Mouse (Mus musculus) cerebellum, postnatal 36 days (tissue): ENCODE results near the gene Chst14.

Experiments used
- DNase-seq, 2 experiments: peaks; one replicate each; pipeline ENCODE4 v3.0.0; 2021 to 2022; ENCODE audit warnings: mixed read lengths in 2 of 2

Gene Chst14

GRCm38 (mm10) chr2:118905433-118906117, 20.7 kb upstream of the Chst14 start:
- no peak for DNase-seq

GRCm38 (mm10) chr2:118906118-118906492, 20.2 kb upstream of the Chst14 start:
- DNase-seq, result no peak

- DNase-seq, result no peak
Measured at GRCm38 (mm10) chr2:118907781-118908180, 18.5 kb upstream of the Chst14 start.

- DNase-seq, result no peak
Measured at GRCm38 (mm10) chr2:118909151-118909550, 17.1 kb upstream of the Chst14 start.

- DNase-seq, result no peak
Measured at GRCm38 (mm10) chr2:118910605-118911278, 15.6 kb upstream of the Chst14 start.

- no peak for DNase-seq
Measured at GRCm38 (mm10) chr2:118912706-118913105, 13.6 kb upstream of the Chst14 start.

- DNase-seq, result peak; percentile 39 to 44
Measured at GRCm38 (mm10) chr2:118913551-118914276, 12.6 kb upstream of the Chst14 start.

GRCm38 (mm10) chr2:118914685-118915084, 11.6 kb upstream of the Chst14 start:
- peak in 1 of 2 experiments; percentile 17 for DNase-seq

- no peak for DNase-seq
Measured at GRCm38 (mm10) chr2:118916436-118916835, 9.9 kb upstream of the Chst14 start.

GRCm38 (mm10) chr2:118918543-118918942, 7.8 kb upstream of the Chst14 start:
- DNase-seq, result no peak

GRCm38 (mm10) chr2:118920428-118920827, 5.9 kb upstream of the Chst14 start:
- peak in 1 of 2 experiments; percentile 11 for DNase-seq

- no peak for DNase-seq
Measured at GRCm38 (mm10) chr2:118925952-118926351, 344 bp upstream of the Chst14 start.

GRCm38 (mm10) chr2:118926998-118927739, 873 bp downstream of the Chst14 start:
- DNase-seq, result peak in 1 of 2 experiments; percentile 16

- DNase-seq, result no peak
Measured at GRCm38 (mm10) chr2:118941341-118941740, 15.0 kb downstream of the Chst14 start.

- DNase-seq, result no peak
Measured at GRCm38 (mm10) chr2:118943232-118943631, 16.9 kb downstream of the Chst14 start.

GRCm38 (mm10) chr2:118948818-118949217, 22.5 kb downstream of the Chst14 start:
- no peak for DNase-seq

- DNase-seq, result no peak
Measured at GRCm38 (mm10) chr2:118949699-118950098, 23.4 kb downstream of the Chst14 start.

GRCm38 (mm10) chr2:118956497-118956896, 30.2 kb downstream of the Chst14 start:
- no peak for DNase-seq

GRCm38 (mm10) chr2:118959644-118960043, 33.3 kb downstream of the Chst14 start:
- DNase-seq, result no peak

- no peak for DNase-seq
Measured at GRCm38 (mm10) chr2:118960413-118960812, 34.1 kb downstream of the Chst14 start.

GRCm38 (mm10) chr2:118961546-118961945, 35.2 kb downstream of the Chst14 start:
- no peak for DNase-seq

GRCm38 (mm10) chr2:118963007-118963675, 36.8 kb downstream of the Chst14 start:
- no peak for DNase-seq

GRCm38 (mm10) chr2:118963676-118964012, 37.3 kb downstream of the Chst14 start:
- DNase-seq, result no peak
